Mouse (Mus musculus): ENCODE measurements around the gene Tlk2. TPM values are rescaled to one million over a fixed set of nuclear protein-coding genes. Genes with fewer than 3 reads are reported as not detected.

Tlk2 gene
- polyA plus RNA-seq, 1 experiment from 2014 or later = 20.7 TPM

DNA sequence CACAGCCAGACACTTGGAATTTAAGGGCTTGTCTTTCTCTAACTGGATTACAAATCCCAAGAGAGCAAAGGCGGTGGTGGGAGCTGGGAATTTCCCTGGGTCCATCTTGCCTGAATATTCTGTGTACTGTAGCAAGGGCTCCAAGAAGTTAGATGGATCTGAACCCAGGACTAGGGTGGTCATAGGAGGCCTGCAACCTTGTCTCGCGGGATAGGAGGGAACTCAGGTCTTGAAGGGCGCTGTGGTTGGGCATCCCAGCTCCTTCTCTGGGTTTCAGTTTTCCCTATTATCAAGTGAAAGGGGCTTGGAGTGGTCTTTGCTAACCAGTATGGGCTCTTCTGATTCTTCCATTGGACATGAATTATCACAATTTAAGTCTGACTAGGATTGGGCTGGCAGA lies 137.5 kb downstream of the Tlk2 start:
- WGBS = 87% methylated on average over 4 of the region's 4 CpGs
- no peaks in the 10 kb centered on the region for H3K27me3 ChIP-seq (replicated peaks)
- ATAC-seq (ENCODE audit: insufficient number of reproducible peaks, low FRiP score) = no peak
- peaks cover 5% of the 10 kb centered on the region; the same call in 1 of the 2 replicates for H3K9me3 ChIP-seq (replicated peaks)
- no peak overlapping the region for H3K27ac ChIP-seq (ENCODE audit: poor library complexity, severe bottlenecking)
- no peak overlapping the region; the same call in 1 of the 2 replicates for H3K9ac ChIP-seq
- peaks cover 50% of the 10 kb centered on the region for H3K4me1 ChIP-seq (replicated peaks)
- no peak overlapping the region for H3K4me2 ChIP-seq
- peaks cover 7% of the 10 kb centered on the region for H3K36me3 ChIP-seq
- H3K4me3 ChIP-seq = no peak overlapping the region

- no peak overlapping the region for H3K27ac ChIP-seq (ENCODE audit: poor library complexity, severe bottlenecking)
- H3K9ac ChIP-seq = no peak overlapping the region
- 91% methylated on average over 6 of the region's 6 CpGs for WGBS
- no peaks in the 10 kb centered on the region for H3K27me3 ChIP-seq (replicated peaks)
- ATAC-seq (ENCODE audit: insufficient number of reproducible peaks, low FRiP score) = no peak
- H3K9me3 ChIP-seq (replicated peaks) = peaks cover 5% of the 10 kb centered on the region; the same call in 1 of the 2 replicates
- peaks cover 7% of the 10 kb centered on the region for H3K36me3 ChIP-seq
- H3K4me2 ChIP-seq = no peak overlapping the region
- H3K4me3 ChIP-seq = no peak overlapping the region
- H3K4me1 ChIP-seq (replicated peaks) = peaks cover 33% of the 10 kb centered on the region
These were observed 139.2 kb downstream of the Tlk2 start for GRCm38 (mm10) chr11:105317769-105318168.

- no peak overlapping the region for H3K9ac ChIP-seq
- no peak for ATAC-seq (ENCODE audit: insufficient number of reproducible peaks, low FRiP score)
- 70% methylated on average over 2 of the region's 2 CpGs for WGBS
- H3K4me3 ChIP-seq = no peak overlapping the region
- H3K27me3 ChIP-seq (replicated peaks) = no peaks in the 10 kb centered on the region
- peaks cover 8% of the 10 kb centered on the region for H3K4me1 ChIP-seq (replicated peaks)
- no peak overlapping the region for H3K27ac ChIP-seq (ENCODE audit: poor library complexity, severe bottlenecking)
- H3K9me3 ChIP-seq (replicated peaks) = peaks cover 5% of the 10 kb centered on the region; the same call in 1 of the 2 replicates
- H3K4me2 ChIP-seq = no peak overlapping the region
- H3K36me3 ChIP-seq = peaks cover 13% of the 10 kb centered on the region
These were observed 142.5 kb downstream of the Tlk2 start for GRCm38 (mm10) chr11:105321090-105321489.

GRCm38 (mm10) chr11:105323530-105323929 lies 144.9 kb downstream of the Tlk2 start:
- Histone ChIP-seq H3K4me2 (no peak overlapping the region), H3K9ac (no peak overlapping the region), H3K27ac (ENCODE audit: poor library complexity, severe bottlenecking) (no peak overlapping the region), H3K9me3 (replicated peaks) (peaks cover 5% of the 10 kb centered on the region; the same call in 1 of the 2 replicates), H3K27me3 (replicated peaks) (no peaks in the 10 kb centered on the region), H3K4me1 (replicated peaks) (peaks cover 8% of the 10 kb centered on the region; the same call in 1 of the 2 replicates), H3K36me3 (peaks cover 19% of the 10 kb centered on the region), H3K4me3 (no peak overlapping the region)
- WGBS = 59% methylated on average over 5 of the region's 5 CpGs
- ATAC-seq (ENCODE audit: insufficient number of reproducible peaks, low FRiP score) = no peak

- no peaks in the 10 kb centered on the region for H3K27me3 ChIP-seq (replicated peaks)
- no peaks in the 10 kb centered on the region for H3K9me3 ChIP-seq (replicated peaks)
- H3K36me3 ChIP-seq = peaks cover 14% of the 10 kb centered on the region
- peaks cover 20% of the 10 kb centered on the region for H3K4me1 ChIP-seq (replicated peaks)
- 84% methylated on average over 3 of the region's 3 CpGs for WGBS
- no peak overlapping the region for H3K27ac ChIP-seq (ENCODE audit: poor library complexity, severe bottlenecking)
- H3K4me2 ChIP-seq = no peak overlapping the region
- H3K9ac ChIP-seq = no peak overlapping the region
- ATAC-seq (ENCODE audit: insufficient number of reproducible peaks, low FRiP score) = no peak
- H3K4me3 ChIP-seq = no peak overlapping the region
These were observed 148.5 kb downstream of the Tlk2 start for GRCm38 (mm10) chr11:105327101-105327500.

DNA sequence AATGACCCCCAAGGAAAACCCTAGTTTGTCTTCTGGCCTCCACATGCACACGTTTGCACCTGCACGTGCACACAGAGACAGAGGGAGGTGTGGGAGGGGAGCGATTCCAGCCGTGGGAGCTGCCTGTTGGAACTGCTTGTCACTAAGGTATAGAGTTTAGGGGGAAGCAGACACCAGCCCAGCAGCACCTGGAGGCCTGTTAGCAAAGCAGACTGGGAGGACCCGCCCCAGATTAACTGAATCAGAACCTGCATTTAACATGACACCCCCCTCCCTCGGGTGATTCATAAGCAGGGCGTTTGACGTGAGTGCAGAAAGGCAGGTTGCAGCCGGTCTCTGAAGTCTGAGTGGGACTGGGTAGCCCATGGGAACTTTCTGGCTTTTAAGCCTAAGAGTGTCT lies 151.4 kb downstream of the Tlk2 start:
- Histone ChIP-seq H3K36me3 (peaks cover 14% of the 10 kb centered on the region), H3K27me3 (replicated peaks) (no peaks in the 10 kb centered on the region), H3K9me3 (replicated peaks) (no peaks in the 10 kb centered on the region), H3K4me2 (no peak overlapping the region), H3K27ac (ENCODE audit: poor library complexity, severe bottlenecking) (no peak overlapping the region), H3K9ac (no peak overlapping the region), H3K4me3 (no peak overlapping the region), H3K4me1 (replicated peaks) (peaks cover 34% of the 10 kb centered on the region)
- WGBS = 73% methylated on average over 9 of the region's 9 CpGs
- no peak for ATAC-seq (ENCODE audit: insufficient number of reproducible peaks, low FRiP score)

DNA sequence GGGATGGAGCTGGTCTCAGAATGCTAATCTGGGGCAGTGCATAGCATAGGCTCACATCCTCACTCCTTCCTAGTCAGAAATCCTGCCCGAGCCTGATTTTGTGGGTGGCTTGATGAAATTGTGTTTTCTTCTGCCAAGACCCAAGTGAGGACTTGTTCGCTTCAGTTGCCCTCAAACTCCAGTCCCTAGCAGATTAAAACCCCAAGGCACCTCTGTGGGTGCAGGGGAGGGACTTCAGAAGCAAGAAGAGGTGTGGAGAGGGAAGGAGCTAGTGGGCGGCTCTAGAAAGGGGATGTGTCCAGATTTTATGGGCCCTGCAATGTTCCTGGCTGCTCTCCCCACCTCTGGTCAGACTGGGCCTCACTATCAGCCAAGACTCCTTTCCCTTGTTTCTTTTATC lies 152.5 kb downstream of the Tlk2 start:
- WGBS = 82% methylated on average over 3 of the region's 3 CpGs
- peaks cover 14% of the 10 kb centered on the region for H3K36me3 ChIP-seq
- no peak for ATAC-seq (ENCODE audit: insufficient number of reproducible peaks, low FRiP score)

DNA sequence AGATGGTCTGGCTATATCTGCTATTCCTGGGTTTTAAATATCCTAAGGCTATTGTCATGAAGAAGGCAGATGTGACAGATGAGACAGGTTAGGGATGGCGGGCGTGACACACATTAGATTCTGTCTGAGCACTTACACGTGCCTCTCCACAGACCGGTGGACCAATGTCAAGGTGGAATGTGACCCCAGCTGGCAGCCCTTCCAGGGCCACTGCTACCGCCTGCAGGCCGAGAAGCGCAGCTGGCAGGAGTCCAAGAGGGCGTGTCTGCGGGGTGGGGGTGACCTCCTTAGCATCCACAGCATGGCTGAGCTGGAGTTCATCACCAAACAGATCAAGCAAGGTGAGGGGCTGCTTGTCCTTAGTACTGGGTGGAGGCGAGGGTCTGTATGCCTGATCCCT lies 153.1 kb downstream of the Tlk2 start:
- no peak overlapping the region for H3K9ac ChIP-seq
- H3K27ac ChIP-seq (ENCODE audit: poor library complexity, severe bottlenecking) = no peak overlapping the region; the same call in 1 of the 2 replicates
- no peaks in the 10 kb centered on the region for H3K9me3 ChIP-seq (replicated peaks)
- no peaks in the 10 kb centered on the region for H3K27me3 ChIP-seq (replicated peaks)
- H3K4me1 ChIP-seq (replicated peaks) = peaks cover 36% of the 10 kb centered on the region
- no peak overlapping the region for H3K4me3 ChIP-seq
- no peak; the same call in 1 of the 2 replicates for ATAC-seq (ENCODE audit: insufficient number of reproducible peaks, low FRiP score)
- H3K36me3 ChIP-seq = peaks cover 18% of the 10 kb centered on the region
- 22% methylated on average over 10 of the region's 10 CpGs for WGBS
- no peak overlapping the region for H3K4me2 ChIP-seq

More for the DNA sequence above, 152.5 kb downstream of the Tlk2 start:
- Histone ChIP-seq H3K4me3 (no peak overlapping the region), H3K4me1 (replicated peaks) (peaks cover 36% of the 10 kb centered on the region), H3K27ac (ENCODE audit: poor library complexity, severe bottlenecking) (no peak overlapping the region; the same call in 1 of the 2 replicates), H3K27me3 (replicated peaks) (no peaks in the 10 kb centered on the region), H3K9ac (no peak overlapping the region), H3K4me2 (no peak overlapping the region), H3K9me3 (replicated peaks) (no peaks in the 10 kb centered on the region)

GRCm38 (mm10) chr11:105332468-105332867 lies 153.9 kb downstream of the Tlk2 start:
- Histone ChIP-seq H3K9ac (no peak overlapping the region), H3K4me2 (no peak overlapping the region), H3K4me3 (no peak overlapping the region), H3K9me3 (replicated peaks) (no peaks in the 10 kb centered on the region), H3K4me1 (replicated peaks) (peaks cover 36% of the 10 kb centered on the region), H3K27me3 (replicated peaks) (no peaks in the 10 kb centered on the region), H3K36me3 (peaks cover 21% of the 10 kb centered on the region), H3K27ac (ENCODE audit: poor library complexity, severe bottlenecking) (no peak overlapping the region; the same call in 1 of the 2 replicates)
- no peak for ATAC-seq (ENCODE audit: insufficient number of reproducible peaks, low FRiP score)
- 62% methylated on average over 8 of the region's 8 CpGs for WGBS

Other genes with a start within 250 kb of the Tlk2 start
- not detected in 2 replicates for gene Efcab3, start 115.2 kb upstream of the Tlk2 start, polyA plus RNA-seq (2016; fragmentation: Nextera tagmentation; extraction: Ambion mirVana)
- gene Mettl2, start 52.4 kb upstream of the Tlk2 start, polyA plus RNA-seq (2016; fragmentation: Nextera tagmentation; extraction: Ambion mirVana) = 28.6 and 30.0 TPM in 2 replicates
- not detected in 2 replicates for gene Gm10842, start 31.9 kb upstream of the Tlk2 start, polyA plus RNA-seq (2016; fragmentation: Nextera tagmentation; extraction: Ambion mirVana)
- 16.0 and 16.3 TPM in 2 replicates for gene Mrc2, start 113.8 kb downstream of the Tlk2 start, polyA plus RNA-seq (2016; fragmentation: Nextera tagmentation; extraction: Ambion mirVana)